Mouse (Mus musculus) small intestine, adult 10 weeks (tissue): ENCODE results near the gene Ankle1. TPM values are rescaled to one million over a fixed set of nuclear protein-coding genes. Genes with fewer than 3 reads are reported as not detected.

Experiments
- polyA plus RNA-seq: library from polyadenylated mRNA; stranded (reverse); fragments of 350-450 nt; fragmentation: Illumina TruSeq; extraction: RNeasy Lipid Tissue Mini Kit (QIAGEN cat#74804); gene quantifications from one replicate; pipeline ENCODE4 v1.2.3, GENCODE M21; 2014; ENCODE audit warnings: low replicate concordance

Ankle1 gene
- 2.5 TPM for polyA plus RNA-seq

GRCm38 (mm10) chr8:71405401-71406098 is at the start of gene Ankle1:
Gene Ankle1, plus strand, starts transcription at chr8:71406010.

GRCm38 (mm10) chr8:71366771-71367528 is 38.9 kb upstream of the Ankle1 start, which contains the start of gene Use1:
Gene Use1, plus strand, starts transcription at chr8:71366848.

GRCm38 (mm10) chr8:71371236-71371848 is 34.5 kb upstream of the Ankle1 start, which contains the start of gene Ocel1:
Gene Ocel1, plus strand, starts transcription at chr8:71371298.

GRCm38 (mm10) chr8:71381421-71381970 is 24.3 kb upstream of the Ankle1 start, which contains the start of gene Nr2f6:
Gene Nr2f6, minus strand, starts transcription at chr8:71381960.

GRCm38 (mm10) chr8:71395629-71396028 is 10.2 kb upstream of the Ankle1 start, which contains the start of gene Ushbp1:
Gene Ushbp1, minus strand, starts transcription at chr8:71395802.

GRCm38 (mm10) chr8:71396639-71397305 is 9.0 kb upstream of the Ankle1 start, which contains the start of gene Babam1:
Gene Babam1, plus strand, starts transcription at chr8:71396861.

Other genes with a start within 250 kb of the Ankle1 start
- gene Myo9b, start 133.3 kb upstream of the Ankle1 start, polyA plus RNA-seq = 1.4 TPM
- 1.0 TPM for gene Haus8, start 133.1 kb upstream of the Ankle1 start, polyA plus RNA-seq
- gene Use1, start 39.2 kb upstream of the Ankle1 start, polyA plus RNA-seq = 0.78 TPM
- 1.7 TPM for gene Ocel1, start 34.7 kb upstream of the Ankle1 start, polyA plus RNA-seq
- 1.4 TPM for gene Nr2f6, start 24.1 kb upstream of the Ankle1 start, polyA plus RNA-seq
- gene Ushbp1, start 10.2 kb upstream of the Ankle1 start, polyA plus RNA-seq = 0.63 TPM
- gene Babam1, start 9.1 kb upstream of the Ankle1 start, polyA plus RNA-seq = 8.0 TPM
- not detected for gene Abhd8, start 57.6 kb downstream of the Ankle1 start, polyA plus RNA-seq
- gene Mrpl34, start 58.9 kb downstream of the Ankle1 start, polyA plus RNA-seq = 9.5 TPM
- 2.4 TPM for gene Dda1, start 63.2 kb downstream of the Ankle1 start, polyA plus RNA-seq
- gene Ano8, start 80.0 kb downstream of the Ankle1 start, polyA plus RNA-seq = 1.2 TPM
- gene Gtpbp3, start 82.1 kb downstream of the Ankle1 start, polyA plus RNA-seq = 1.7 TPM
- 1.4 TPM for gene Plvap, start 105.7 kb downstream of the Ankle1 start, polyA plus RNA-seq
- not detected for gene Ccdc194, start 119.7 kb downstream of the Ankle1 start, polyA plus RNA-seq
- gene Bst2, start 131.4 kb downstream of the Ankle1 start, polyA plus RNA-seq = 0.82 TPM
- gene Mvb12a, start 136.9 kb downstream of the Ankle1 start, polyA plus RNA-seq = 2.9 TPM
- not detected for gene Tmem221, start 152.9 kb downstream of the Ankle1 start, polyA plus RNA-seq
- not detected for gene Nxnl1, start 160.6 kb downstream of the Ankle1 start, polyA plus RNA-seq
- gene Slc27a1, start 162.9 kb downstream of the Ankle1 start, polyA plus RNA-seq = 0.41 TPM
- gene Pgls, start 186.2 kb downstream of the Ankle1 start, polyA plus RNA-seq = 0.59 TPM
- gene Fam129c, start 191.6 kb downstream of the Ankle1 start, polyA plus RNA-seq = 1.0 TPM
- 26.0 TPM for gene Colgalt1, start 205.0 kb downstream of the Ankle1 start, polyA plus RNA-seq